Mouse (Mus musculus): ENCODE measurements around the gene Xdh. TPM values are rescaled to one million over a fixed set of nuclear protein-coding genes. Genes with fewer than 3 reads are reported as not detected.

Gene Xdh
- total and polyA plus RNA-seq, 2 experiments from 2014 or later, result 0.13 to 0.24 TPM

DNA sequence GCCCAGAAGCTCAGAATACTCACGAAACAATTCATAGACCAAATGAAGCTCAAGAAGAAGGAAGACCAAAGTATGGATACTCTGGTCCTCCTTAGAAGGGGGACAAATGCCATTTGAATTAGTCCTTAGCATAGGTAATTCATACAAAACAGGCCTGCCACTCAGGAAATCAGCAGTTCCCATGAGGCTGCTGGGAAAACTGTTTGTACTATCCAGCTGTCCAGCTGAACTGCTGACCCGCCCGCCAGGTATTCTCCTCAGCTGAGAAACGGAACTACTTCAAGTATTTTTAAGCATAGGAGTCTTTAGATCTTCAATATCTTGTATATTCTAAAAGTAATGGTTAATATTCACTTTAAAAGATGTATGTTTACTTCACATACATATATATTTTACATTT lies 10.7 kb upstream of the Xdh start:
- no peak overlapping the region for H3K4me2 ChIP-seq (ENCODE audit: low read depth)
- no peak overlapping the region for H3K27ac ChIP-seq (ENCODE audit: low read depth, low read length)
- H3K9me3 ChIP-seq (ENCODE audit: low read length), result no peaks in the 10 kb centered on the region
- no peaks in the 10 kb centered on the region for H3K27me3 ChIP-seq (ENCODE audit: insufficient read depth, low read length)
- ATAC-seq (no peak), DNase-seq (no peak)
- H3K4me3 ChIP-seq (ENCODE audit: low read depth, low read length), result no peak overlapping the region
- H3K9ac ChIP-seq, result no peak overlapping the region
- no peaks in the 10 kb centered on the region for H3K36me3 ChIP-seq (ENCODE audit: insufficient read depth)
- no peaks in the 10 kb centered on the region for H3K4me1 ChIP-seq (ENCODE audit: insufficient read depth)
- WGBS, result 87% methylated on average over 4 of the region's 4 CpGs
- no peak for TF ChIP-seq CTCF (IDR thresholded peaks at IDR 0.05; ENCODE audit: low read depth)

- no peak for DNase-seq
- Histone ChIP-seq H3K36me3 (ENCODE audit: insufficient read depth) (no peaks in the 10 kb centered on the region), H3K4me2 (ENCODE audit: low read depth) (no peak overlapping the region), H3K27ac (ENCODE audit: low read depth, low read length) (no peak overlapping the region), H3K27me3 (ENCODE audit: insufficient read depth, low read length) (no peaks in the 10 kb centered on the region), H3K9me3 (ENCODE audit: low read length) (no peaks in the 10 kb centered on the region), H3K4me1 (ENCODE audit: insufficient read depth) (no peaks in the 10 kb centered on the region), H3K4me3 (ENCODE audit: low read depth, low read length) (no peak overlapping the region), H3K9ac (no peak overlapping the region)
- ATAC-seq, result no peak
- WGBS, result 95% methylated on average over 4 of the region's 4 CpGs
- TF ChIP-seq CTCF (IDR thresholded peaks at IDR 0.05; ENCODE audit: low read depth), result no peak
Observed at GRCm38 (mm10) chr17:73952103-73952521, 2.1 kb upstream of the Xdh start.

GRCm38 (mm10) chr17:73950970-73951369 lies 974 bp upstream of the Xdh start:
- no peak for ATAC-seq
- no peak for DNase-seq
- Histone ChIP-seq H3K9me3 (ENCODE audit: low read length) (no peaks in the 10 kb centered on the region), H3K4me3 (ENCODE audit: low read depth, low read length) (no peak overlapping the region), H3K9ac (no peak overlapping the region), H3K36me3 (ENCODE audit: insufficient read depth) (no peaks in the 10 kb centered on the region), H3K4me2 (ENCODE audit: low read depth) (no peak overlapping the region), H3K27me3 (ENCODE audit: insufficient read depth, low read length) (no peaks in the 10 kb centered on the region), H3K27ac (ENCODE audit: low read depth, low read length) (no peak overlapping the region), H3K4me1 (ENCODE audit: insufficient read depth) (no peaks in the 10 kb centered on the region)
- no peak for TF ChIP-seq CTCF (IDR thresholded peaks at IDR 0.05; ENCODE audit: low read depth)
- WGBS, result 85% methylated on average over 5 of the region's 5 CpGs

GRCm38 (mm10) chr17:73949498-73949897 lies 498 bp downstream of the Xdh start:
- 0 out of 2 replicates have a peak, but pooled peaks have one; percentile 32 for ATAC-seq
- no peak overlapping the region for H3K4me2 ChIP-seq (ENCODE audit: low read depth)
- 67% methylated on average over 4 of the region's 4 CpGs for WGBS
- peak; percentile 52 for TF ChIP-seq CTCF (IDR thresholded peaks at IDR 0.05; ENCODE audit: low read depth)
- H3K36me3 ChIP-seq (ENCODE audit: insufficient read depth), result no peaks in the 10 kb centered on the region
- DNase-seq, result peak; percentile 21
- H3K9ac ChIP-seq, result no peak overlapping the region
- no peak overlapping the region for H3K27ac ChIP-seq (ENCODE audit: low read depth, low read length)
- no peaks in the 10 kb centered on the region for H3K4me1 ChIP-seq (ENCODE audit: insufficient read depth)
- no peaks in the 10 kb centered on the region for H3K9me3 ChIP-seq (ENCODE audit: low read length)
- no peaks in the 10 kb centered on the region for H3K27me3 ChIP-seq (ENCODE audit: insufficient read depth, low read length)
- H3K4me3 ChIP-seq (ENCODE audit: low read depth, low read length), result no peak overlapping the region

- H3K27ac ChIP-seq (ENCODE audit: low read depth, low read length), result no peak overlapping the region
- H3K4me3 ChIP-seq (ENCODE audit: low read depth, low read length), result no peak overlapping the region
- H3K27me3 ChIP-seq (ENCODE audit: insufficient read depth, low read length), result no peaks in the 10 kb centered on the region
- H3K4me1 ChIP-seq (ENCODE audit: insufficient read depth), result no peaks in the 10 kb centered on the region
- H3K9me3 ChIP-seq (ENCODE audit: low read length), result no peaks in the 10 kb centered on the region
- ATAC-seq, result no peak
- no peak for DNase-seq
- no peaks in the 10 kb centered on the region for H3K36me3 ChIP-seq (ENCODE audit: insufficient read depth)
- WGBS, result 83% methylated on average over 2 of the region's 2 CpGs
- no peak overlapping the region for H3K4me2 ChIP-seq (ENCODE audit: low read depth)
- TF ChIP-seq CTCF (IDR thresholded peaks at IDR 0.05; ENCODE audit: low read depth), result no peak
- H3K9ac ChIP-seq, result no peak overlapping the region
Observed at GRCm38 (mm10) chr17:73948801-73949200, 1.2 kb downstream of the Xdh start.

DNA sequence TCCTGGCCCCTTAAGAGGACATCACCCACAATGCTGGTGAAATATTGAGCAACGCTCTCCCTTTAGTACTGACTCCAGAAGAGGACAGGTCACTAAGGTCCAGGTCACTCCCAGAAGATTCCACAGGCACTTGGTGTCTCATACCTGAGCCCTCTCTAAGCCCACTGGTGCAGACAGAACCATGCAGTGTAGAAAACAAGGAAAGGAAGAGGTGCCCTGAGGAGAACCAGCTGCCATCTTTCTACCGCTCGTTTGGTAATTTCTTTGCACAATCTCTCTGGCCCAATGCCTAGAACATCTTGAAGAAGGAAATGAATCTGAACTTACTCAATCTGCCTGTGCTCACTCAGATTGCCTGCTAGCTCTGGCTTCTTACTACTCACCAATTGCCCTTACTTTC lies 2.0 kb downstream of the Xdh start:
- WGBS, result 64% methylated on average over 3 of the region's 3 CpGs
- no peaks in the 10 kb centered on the region for H3K4me1 ChIP-seq (ENCODE audit: insufficient read depth)
- H3K27ac ChIP-seq (ENCODE audit: low read depth, low read length), result no peak overlapping the region
- DNase-seq (peak; percentile 40), ATAC-seq (no peak)
- H3K9me3 ChIP-seq (ENCODE audit: low read length), result no peaks in the 10 kb centered on the region
- no peaks in the 10 kb centered on the region for H3K27me3 ChIP-seq (ENCODE audit: insufficient read depth, low read length)
- no peak overlapping the region for H3K4me2 ChIP-seq (ENCODE audit: low read depth)
- TF ChIP-seq CTCF (IDR thresholded peaks at IDR 0.05; ENCODE audit: low read depth), result no peak
- no peak overlapping the region for H3K4me3 ChIP-seq (ENCODE audit: low read depth, low read length)
- H3K9ac ChIP-seq, result no peak overlapping the region
- no peaks in the 10 kb centered on the region for H3K36me3 ChIP-seq (ENCODE audit: insufficient read depth)

- H3K27me3 ChIP-seq (ENCODE audit: insufficient read depth, low read length), result no peaks in the 10 kb centered on the region
- no peaks in the 10 kb centered on the region for H3K36me3 ChIP-seq (ENCODE audit: insufficient read depth)
- DNase-seq (no peak), ATAC-seq (no peak)
- H3K27ac ChIP-seq (ENCODE audit: low read depth, low read length), result no peak overlapping the region
- no peak for TF ChIP-seq CTCF (IDR thresholded peaks at IDR 0.05; ENCODE audit: low read depth)
- H3K4me1 ChIP-seq (ENCODE audit: insufficient read depth), result no peaks in the 10 kb centered on the region
- H3K9ac ChIP-seq, result no peak overlapping the region
- H3K4me3 ChIP-seq (ENCODE audit: low read depth, low read length), result no peak overlapping the region
- H3K4me2 ChIP-seq (ENCODE audit: low read depth), result no peak overlapping the region
- no peaks in the 10 kb centered on the region for H3K9me3 ChIP-seq (ENCODE audit: low read length)
- 62% methylated on average over 5 of the region's 5 CpGs for WGBS
Observed at GRCm38 (mm10) chr17:73946856-73947255, 3.1 kb downstream of the Xdh start.

DNA sequence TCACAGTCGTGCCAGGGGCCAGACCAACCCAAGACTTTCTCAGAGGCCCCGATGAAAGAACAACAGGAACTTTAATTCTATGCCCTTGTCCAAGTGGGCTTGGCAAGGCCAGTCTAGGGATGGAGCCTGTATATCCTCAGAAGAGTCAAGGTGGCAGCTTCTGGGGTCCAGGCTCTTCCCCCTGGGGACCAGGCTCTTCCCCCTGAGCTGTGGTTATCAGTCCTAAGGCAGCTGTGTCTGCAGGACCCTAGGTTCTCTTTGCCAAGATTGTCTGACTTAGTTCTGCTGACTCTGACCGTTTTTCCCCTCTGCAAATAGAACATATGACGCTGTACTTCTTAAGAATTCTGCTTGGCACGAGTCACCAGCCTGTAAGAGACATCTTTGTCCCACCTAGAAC lies 5.3 kb downstream of the Xdh start:
- H3K4me2 ChIP-seq (ENCODE audit: low read depth), result no peak overlapping the region
- H3K36me3 ChIP-seq (ENCODE audit: insufficient read depth), result no peaks in the 10 kb centered on the region
- no peak overlapping the region for H3K4me3 ChIP-seq (ENCODE audit: low read depth, low read length)
- no peak for ATAC-seq
- DNase-seq, result no peak
- no peak overlapping the region for H3K27ac ChIP-seq (ENCODE audit: low read depth, low read length)
- no peaks in the 10 kb centered on the region for H3K4me1 ChIP-seq (ENCODE audit: insufficient read depth)
- H3K9me3 ChIP-seq (ENCODE audit: low read length), result no peaks in the 10 kb centered on the region
- H3K27me3 ChIP-seq (ENCODE audit: insufficient read depth, low read length), result no peaks in the 10 kb centered on the region
- 86% methylated on average over 5 of the region's 5 CpGs for WGBS
- H3K9ac ChIP-seq, result no peak overlapping the region
- TF ChIP-seq CTCF (IDR thresholded peaks at IDR 0.05; ENCODE audit: low read depth), result no peak
